Mouse (Mus musculus) lung, postnatal 14 days (tissue): ENCODE data around the gene Chchd1.

Experiments
- DNase-seq: peaks from one replicate; pipeline ENCODE4 v3.0.0; 2021

Chchd1 gene

DNA sequence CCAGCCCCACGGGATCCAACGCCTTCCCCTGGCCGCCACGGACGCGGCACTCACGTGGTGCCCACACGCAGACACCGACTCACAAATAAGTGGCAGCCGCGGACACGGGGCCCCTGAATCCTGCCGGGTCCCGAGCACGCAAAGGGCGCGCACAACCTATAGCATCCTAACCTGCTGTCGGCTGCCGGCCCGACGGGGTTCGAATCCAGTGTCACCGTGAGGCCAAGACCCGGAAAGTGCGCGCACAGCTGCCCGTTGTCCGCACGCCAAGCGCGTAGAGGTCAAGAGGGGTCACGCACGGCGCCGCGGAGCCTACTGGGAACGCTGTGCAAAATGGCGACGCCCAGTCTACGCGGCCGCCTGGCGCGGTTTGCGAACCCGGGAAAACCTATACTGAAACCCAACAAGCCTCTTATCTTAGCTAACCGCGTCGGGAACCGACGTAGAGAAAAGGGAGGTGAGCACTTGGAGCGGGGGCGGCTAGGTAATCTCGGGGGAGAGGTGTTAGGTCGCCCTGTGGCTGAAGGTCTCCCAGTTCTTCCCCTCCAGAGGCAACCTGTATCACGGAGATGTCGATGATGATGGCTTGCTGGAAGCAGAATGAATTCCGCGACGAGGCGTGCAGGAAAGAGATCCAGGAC lies at the start of gene Chchd1:
Chchd1 (plus strand) TSS at position 266 of the 641 bp plus-strand sequence.
- DNase-seq: peak; percentile 94

DNA sequence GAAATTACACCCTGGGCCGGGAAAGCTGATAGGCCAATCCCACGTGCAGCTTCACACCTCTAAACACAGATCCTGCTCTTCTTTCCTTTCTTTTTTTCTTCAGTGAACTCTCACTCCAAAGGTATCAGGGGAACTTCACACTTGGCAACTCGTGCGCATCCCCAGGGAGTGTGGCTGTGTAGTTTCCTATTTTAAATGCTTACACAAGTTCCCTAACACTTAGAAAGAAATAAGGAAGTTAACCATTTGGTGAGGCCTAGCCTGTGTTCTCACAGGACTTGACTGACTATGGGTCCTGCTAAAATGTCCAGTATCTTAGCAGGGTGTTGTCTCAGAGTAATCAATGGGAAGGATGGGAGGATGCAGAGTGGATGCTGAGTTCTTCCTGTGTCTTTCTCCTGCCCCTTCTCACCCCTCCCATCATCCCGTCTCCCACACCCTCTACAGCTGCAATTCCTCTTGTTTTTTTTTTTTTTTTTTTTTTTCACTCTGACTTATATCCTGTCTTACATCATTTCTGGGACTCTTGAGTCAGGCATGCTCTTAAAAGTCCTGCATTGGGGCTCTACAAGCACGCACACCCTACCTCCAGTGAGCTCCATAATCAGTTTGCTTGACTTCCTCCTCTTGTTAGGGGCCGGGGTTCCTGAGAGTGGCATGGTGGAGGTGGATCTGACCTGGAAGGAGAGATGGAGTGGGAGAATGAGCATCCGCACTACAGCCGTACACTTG lies 48.0 kb upstream of the Chchd1 start:
- DNase-seq: no peak

DNA sequence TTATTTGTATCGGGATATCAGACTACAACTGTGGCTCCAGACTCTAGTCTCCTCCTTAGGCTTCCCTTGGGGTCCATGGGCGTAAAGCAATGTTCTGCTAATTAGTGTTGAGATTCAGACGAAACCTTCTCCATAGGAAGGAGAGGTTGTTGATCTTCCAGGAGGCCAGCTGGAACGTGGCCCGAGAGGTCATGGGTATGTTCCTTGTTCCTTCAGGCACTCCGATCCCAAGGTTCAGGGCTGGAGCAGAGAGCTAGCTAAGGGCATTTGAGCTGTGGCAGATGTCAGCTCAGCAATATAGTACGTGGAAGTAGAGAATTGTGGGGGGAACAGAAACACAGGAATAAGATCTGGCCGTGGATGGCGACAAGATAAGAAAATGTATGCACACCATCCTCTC lies 47.1 kb upstream of the Chchd1 start:
- no peak for DNase-seq

DNA sequence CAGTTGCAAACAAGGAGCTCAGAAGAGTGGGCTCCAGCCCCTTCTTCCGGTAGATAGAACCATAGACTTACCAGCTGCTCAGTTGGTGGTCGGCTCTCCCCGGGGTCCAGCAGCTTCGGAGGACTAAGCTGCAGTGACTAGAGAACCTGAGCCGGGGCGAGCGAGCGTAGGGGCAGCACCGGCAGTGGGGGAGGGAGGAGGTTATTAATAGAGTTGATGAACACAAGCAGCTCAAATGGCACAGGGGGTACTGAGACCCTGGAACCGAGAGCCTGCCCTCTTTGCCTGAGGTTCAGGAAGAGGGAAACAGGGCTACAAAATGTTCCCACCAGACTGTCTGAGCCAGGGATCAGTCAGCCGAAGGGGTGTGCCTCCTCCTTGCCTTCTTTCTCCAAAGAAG lies 46.4 kb upstream of the Chchd1 start, which contains the start of gene Myoz1:
Myoz1 (minus strand) TSS at position 180 of the 400 bp plus-strand sequence.
- DNase-seq: no peak

DNA sequence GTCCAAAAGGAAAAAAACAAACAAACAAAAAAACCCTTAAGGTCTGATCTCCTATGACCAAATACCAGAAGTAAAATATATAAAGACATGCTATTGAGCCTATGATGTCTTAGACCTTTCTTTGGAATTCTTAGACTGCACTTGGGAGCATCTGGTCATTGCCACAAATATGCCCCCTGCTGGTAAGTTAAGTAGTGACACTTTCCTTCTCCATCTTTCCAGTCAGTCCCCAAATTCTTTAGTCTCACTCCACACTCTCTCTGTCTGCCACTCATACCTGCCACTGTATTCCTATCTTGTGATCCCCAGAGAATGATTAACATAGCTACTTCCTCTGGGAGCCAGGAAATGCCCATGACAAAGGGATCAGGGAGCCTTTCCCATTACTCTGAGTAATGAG lies 44.5 kb upstream of the Chchd1 start:
- DNase-seq: peak; percentile 67

DNA sequence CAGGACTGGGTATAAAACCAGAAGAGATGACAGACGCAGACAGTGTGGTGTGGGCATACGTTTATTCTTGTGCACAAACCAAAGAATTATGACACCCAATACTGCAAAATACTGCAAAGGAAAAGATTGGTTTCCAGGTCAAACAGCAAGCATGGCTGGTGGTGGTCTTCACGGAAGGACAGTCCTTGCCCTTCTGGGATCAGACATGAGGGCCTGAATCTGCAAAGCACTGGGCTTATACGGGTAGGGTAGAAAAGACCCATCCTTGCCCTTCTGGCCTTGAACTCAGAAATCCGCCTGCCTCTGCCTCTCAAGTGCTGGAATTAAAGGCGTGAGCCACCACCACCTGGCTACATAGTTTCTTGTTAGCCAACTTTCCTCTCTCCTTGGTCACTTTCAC lies 43.9 kb upstream of the Chchd1 start:
- no peak for DNase-seq

DNA sequence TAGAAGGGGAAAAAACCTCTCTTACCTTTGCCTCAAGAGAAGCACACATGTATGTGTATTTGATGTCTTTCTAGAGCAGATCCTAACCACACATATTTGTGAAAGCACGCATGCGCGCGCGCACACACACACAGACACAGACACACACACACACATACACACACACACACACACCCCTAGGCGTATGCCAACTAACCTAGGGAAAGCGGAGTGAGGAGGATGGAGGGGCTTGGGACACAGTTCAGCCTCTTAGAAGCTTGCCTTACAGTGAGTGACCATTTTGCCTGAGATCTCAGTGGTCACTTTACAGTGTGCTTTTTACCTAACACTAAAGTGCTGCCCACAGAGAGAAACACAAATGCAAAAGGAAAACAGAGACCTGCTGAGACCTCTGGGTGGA lies 43.1 kb upstream of the Chchd1 start:
- no peak for DNase-seq

DNA sequence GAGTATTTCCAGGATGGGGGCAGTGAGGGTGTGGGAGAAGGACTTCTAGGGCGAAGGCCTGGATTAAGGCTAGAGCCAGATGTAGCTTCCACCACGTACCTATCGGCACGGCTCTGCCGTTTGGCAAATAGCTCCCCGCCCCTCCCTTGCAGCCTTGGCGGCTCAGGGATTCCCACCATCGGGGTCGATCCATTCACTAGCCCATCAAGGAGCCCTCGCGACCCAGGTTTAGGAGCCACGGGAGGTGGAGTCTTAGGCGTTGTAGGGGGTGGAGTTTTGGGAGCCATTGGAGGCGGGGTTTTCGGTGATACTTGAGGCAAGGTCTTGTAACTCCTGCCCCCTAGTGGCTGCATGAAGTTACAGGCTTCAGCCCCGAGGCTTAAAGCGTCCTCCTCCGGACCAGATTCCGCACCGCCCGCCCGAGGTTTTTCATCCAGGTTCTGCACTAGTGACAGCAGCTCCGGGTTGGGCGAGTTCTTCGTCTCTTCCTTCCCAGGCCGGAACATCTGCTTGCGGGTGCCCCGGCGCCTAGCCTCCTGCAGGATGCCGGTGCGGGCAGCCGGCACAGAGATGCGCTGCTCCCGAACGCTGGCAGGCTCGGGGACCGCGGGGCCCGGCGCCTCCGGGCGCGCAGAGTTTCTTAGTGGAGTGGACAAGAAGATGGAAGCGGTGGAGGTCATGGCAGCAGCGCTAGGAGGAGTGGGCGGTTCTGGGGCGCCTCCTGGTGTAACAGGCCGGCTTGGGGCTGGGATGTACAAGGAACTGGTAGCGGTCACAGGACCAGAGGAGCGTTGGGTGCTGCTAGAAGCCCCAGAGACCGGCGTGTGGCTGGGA lies 41.8 kb upstream of the Chchd1 start:
- DNase-seq: peak; percentile 97

DNA sequence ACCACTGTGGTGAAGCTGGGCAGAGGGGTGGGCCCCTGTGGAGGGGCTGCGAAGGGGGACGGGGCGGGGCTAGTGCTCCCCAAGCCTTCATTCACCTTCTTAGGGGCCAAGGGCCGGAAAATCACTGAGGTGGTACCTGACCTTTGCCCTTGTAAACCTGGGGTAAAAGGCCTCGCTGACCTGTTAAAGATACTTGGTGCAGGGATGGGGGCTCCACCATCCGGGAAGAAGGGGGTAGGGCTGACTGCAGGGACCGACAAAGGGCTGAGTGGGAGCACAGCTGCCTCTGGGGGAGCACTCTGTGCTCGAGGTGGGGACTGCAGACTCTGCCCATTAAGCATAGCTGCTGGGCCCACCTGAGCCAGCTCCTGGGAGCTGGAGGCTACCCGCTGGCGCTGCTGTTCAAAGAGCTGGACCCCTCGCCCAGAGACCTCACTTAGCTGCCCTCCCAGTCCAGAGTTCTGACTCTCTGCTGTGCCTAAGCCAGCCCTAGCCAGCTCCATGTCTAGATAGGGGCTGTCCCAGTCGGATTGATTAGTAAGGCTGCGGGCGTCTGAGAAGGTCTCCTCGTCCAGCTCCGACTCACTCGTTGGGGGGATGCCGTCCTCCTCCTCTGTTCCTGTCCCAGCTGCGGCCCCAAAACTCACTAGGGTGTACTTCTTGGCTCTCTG lies 41.0 kb upstream of the Chchd1 start:
- no peak for DNase-seq

DNA sequence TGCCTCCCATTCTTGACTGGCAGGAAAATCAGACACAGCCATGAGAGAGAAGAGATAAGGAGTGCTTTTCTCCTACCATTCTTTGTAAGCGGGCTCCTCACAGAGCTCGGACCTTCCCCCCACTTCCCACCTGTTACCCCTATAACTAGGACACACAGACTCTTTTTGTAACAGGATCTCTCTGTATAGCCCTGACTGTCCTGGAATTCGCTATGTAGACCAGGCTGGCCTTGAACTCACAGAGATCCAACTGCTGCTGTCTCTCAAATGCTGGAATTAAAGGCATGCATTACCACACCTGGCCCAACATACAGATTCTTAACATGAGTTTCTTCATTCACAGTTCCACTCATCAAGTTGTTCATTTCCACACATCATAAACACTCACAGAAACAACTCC lies 40.1 kb upstream of the Chchd1 start:
- no peak for DNase-seq

DNA sequence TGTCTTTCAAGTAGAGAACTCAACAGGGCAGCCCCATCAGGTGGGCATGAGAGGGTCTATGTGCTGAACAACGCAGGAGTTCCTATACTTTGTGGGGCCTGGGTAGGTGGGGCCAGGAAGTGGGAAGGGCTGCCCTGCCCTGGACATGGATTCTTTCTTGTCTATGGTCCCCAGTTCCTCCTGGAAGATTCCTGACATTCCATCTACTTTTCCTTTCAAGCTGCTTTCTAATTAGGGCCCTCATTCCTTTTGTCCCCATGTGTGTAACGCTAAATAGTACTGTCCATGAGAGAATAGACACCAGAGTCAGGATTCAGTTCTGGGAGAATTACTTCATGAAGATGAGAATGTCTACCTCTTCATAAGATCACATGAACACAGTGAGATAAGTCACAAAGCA lies 39.2 kb upstream of the Chchd1 start:
- no peak for DNase-seq

DNA sequence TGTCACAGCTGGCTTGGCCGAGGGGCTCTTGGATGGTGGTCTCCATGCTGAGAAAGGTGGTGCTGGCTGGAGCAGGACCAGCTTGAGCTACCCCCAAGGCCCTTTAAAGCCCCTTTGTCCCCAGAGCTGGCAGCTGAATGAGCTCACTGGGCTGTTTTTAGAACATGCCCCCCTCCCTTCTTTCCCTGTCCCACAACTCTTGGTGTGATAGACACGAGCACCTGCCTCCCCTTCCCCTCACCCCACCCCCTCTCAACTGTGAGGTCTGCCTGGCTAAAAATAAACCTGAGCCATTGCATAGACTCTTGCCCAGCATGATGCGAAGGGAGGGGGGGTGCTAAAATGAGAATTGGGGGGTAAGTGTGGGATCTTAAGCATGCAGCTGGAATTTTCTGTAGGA lies 38.4 kb upstream of the Chchd1 start:
- DNase-seq: no peak

DNA sequence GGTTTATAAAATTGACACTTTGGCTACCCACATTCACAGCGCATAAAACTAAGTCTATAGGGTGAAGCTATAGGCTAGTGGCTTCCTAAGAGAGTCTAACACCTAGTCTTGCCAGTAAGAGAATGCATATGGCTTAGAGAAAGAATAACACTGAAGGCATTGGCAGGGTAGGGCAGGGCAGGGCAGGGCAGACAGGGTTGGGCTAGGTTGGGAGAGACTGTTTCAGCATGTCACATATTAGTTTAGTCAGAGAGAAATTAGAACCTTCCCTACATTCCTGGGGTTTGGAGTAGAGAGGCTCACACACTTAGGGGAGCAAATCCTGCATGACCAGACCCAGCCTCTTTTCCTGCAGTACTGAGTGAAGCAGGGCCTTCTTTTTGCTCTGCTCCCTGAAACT lies 35.3 kb upstream of the Chchd1 start:
- no peak for DNase-seq

DNA sequence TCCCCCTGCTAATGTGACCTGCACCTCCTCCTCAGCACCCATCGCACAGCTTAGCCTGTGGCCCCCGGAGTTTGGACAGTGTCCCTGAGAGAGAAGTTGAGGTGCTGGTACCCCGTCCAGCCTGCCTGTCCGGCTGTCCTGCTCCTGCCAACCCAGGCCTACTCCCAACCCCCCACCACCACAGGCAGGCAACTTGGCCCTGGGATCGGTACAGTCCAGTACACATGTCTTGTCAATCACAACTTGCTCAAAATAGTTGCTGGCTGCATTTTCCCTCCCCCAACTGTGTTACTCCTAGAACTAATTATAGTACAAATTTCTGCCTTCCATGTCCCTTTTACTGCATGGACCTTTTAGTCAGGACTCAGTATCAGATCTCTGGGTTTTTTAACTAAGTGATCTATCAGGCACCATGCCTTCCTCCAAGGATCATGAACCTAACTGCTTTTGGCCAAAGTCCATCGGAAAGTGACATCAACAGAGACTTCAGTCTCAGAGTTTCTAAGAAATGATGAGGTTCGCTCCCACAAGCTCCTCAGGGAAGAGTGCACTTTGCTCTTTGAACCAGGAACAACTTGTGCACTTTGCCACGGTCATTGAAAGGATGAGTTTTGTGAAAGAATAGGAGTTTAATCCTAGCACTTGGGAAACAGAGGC lies 34.5 kb upstream of the Chchd1 start, which contains the start of gene Synpo2l:
Synpo2l (minus strand) TSS at position 201 of the 657 bp plus-strand sequence.
- DNase-seq: no peak

DNA sequence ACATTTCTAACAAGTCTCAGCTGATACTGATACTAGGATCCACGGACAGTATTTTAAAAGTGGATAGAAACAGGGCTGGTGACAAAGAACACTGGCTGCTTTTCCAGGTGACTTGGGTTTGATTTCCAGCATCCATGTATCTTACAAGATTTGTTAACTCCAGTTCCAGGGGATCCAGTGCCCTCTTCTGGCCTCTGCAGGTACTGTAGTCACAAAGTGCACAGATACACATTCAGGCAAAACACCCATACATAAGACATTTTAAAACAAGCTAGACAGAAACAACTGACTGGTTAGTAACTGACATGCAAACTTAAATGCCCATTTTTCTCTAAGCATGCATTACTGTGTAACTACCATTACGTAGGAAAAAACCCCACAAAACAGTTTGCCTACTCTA lies 29.8 kb upstream of the Chchd1 start:
- peak; percentile 38 for DNase-seq

DNA sequence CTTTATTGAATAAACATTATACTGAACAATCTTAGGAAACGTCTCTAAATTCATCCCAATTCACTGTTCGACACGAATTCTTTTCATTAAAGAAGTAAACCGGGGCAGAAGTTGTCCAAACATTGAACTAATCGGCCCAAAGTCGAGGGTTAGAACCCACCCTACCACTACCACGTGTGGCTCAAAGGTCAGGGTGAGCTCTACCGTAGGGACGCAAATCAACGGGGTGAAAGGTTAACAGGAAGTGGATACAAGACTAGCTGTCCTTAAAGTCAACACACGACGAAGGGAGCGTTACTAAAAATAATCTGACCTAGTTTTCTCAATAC lies 29.1 kb upstream of the Chchd1 start:
- DNase-seq: no peak

DNA sequence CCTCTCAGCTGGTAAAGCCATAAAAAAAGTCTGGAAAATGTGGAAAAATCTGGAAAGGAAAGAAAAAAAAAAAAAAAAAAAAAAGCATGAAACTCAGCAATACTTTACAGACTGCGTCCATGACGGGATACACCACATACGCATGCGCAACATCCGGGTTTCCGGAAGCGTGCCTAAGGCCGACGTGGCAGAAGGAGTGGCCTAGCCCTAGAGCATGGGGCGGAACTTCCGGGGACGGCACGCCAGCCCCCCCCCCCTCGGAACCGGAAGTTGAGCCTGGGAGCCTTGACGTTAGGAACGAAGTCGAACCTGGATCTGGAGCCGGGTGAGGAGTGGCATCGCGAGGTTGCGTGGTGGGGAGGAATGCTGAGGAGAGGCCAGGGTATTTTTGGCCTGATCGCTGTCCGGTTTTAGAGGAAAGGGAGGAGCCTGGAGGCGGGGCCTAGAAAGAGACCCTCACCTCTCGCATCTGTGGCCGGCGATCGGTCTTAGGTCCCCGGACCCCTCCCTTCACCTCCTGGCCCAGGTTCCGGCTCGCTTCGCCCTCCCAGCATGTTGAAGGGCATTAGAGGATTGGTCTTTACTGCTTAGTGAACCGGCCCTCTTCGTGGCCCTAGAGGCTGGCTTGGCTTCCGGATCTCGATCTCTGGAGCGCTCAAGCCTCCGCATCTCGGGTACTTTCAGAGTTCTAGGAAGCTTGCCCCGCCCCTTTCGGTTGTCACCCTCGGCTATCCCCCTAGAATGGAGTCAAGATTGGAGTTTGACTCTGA lies 28.6 kb upstream of the Chchd1 start, which contains the start of gene Sec24c:
Sec24c (plus strand) TSS at position 245 of the 770 bp plus-strand sequence.
- peak; percentile 99 for DNase-seq

DNA sequence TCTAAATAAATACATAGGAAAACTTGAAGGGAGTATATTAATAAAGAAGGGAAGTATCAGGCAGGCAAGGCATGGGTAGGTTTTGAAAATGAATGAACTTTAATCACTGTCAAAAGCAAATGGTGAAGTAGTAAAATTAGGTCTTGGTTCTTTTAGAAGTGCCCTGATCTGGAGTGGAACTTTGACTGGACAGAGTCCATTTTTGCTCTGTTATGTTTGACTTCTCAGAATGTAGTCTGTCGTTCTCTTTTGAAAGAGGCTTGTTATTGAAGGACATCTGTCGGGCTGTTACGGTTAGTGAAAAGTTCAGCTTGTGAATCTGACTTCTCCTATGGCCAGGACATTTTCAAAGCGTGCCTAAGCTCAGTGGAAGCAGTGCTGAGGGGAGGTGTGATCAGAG lies 24.9 kb upstream of the Chchd1 start:
- no peak for DNase-seq

DNA sequence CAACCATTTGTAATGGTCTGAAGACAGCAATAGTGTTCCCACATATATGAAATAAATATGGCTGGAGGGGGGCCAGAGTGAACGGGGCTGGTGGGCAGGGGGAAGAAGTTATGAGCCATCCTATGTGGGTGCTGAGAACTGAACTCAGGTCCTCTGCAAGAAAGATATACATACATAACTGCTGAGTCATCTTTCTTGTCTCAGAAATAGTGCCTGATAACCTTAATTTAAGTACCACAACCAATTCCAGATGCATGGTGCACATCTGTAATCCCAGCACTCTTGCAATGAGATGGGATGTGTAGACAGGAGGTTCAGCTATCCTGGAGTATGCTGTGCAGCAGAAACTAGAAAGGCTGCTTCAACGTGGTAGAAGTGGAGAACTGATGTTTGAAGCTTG lies 21.1 kb upstream of the Chchd1 start:
- DNase-seq: no peak

DNA sequence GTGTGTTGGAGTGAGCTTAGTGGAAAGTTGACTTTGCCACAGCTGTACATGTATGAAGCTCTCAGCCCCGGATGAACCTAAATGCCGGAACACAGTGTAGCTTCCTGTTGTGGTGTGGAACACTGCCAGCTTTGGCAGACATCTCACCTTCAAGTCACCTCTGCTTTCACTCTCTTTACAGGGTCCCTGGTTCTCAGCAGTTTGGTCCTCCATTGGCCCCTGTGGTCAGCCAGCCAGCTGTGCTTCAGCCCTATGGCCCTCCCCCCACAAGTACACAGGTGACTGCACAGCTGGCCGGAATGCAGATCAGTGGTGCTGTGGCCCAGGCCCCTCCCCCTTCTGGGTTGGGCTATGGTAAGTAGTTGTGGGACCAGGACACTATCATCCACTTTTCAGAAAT lies 20.3 kb upstream of the Chchd1 start:
- peak; percentile 17 for DNase-seq

DNA sequence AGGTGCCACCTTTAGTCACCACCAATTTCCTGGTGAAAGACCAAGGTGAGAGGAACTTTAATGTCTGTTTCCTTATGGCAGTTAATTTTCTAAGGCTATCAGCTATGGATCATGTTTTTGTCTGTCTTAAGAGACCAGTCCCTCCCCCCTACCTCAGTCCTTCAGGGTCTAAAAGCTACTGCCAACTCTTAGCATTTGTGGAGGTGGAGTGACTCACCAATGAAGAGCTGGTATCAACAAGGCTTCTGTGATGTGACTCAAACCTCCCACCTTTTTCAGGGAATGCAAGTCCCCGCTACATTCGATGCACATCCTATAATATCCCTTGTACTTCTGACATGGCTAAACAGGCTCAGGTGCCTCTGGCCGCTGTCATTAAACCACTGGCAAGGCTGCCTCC lies 16.2 kb upstream of the Chchd1 start:
- DNase-seq: no peak

DNA sequence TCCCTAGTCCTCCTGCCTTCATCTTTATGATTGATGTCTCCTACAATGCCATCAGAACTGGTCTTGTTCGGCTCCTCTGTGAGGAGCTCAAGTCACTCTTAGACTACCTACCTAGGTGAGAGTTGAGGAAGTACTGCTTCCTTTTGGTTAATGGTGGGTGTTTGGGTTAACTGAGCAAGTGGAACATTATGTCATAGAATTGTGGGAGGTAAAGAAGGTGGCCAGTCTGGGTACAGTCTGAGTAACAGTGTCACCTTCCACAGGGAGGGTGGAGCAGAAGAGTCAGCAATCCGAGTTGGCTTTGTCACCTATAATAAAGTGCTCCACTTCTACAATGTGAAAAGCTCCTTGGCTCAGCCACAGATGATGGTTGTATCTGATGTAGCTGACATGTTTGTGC lies 13.8 kb upstream of the Chchd1 start:
- DNase-seq: no peak
